Mouse (Mus musculus) stomach, adult 2 months (tissue): ENCODE data around the gene Fbxw7. TPM values are rescaled to one million over a fixed set of nuclear protein-coding genes. Genes with fewer than 3 reads are reported as not detected.

Source experiments
- polyA plus RNA-seq: library from polyadenylated mRNA; depleted of rRNA; stranded (reverse); fragments of >200 nt; gene quantifications from 2 replicates; pipeline ENCODE4 v1.2.3, GENCODE M21; 2012; rRNA removed

The Fbxw7 gene
- 1.0 and 1.5 TPM in 2 replicates for polyA plus RNA-seq

DNA sequence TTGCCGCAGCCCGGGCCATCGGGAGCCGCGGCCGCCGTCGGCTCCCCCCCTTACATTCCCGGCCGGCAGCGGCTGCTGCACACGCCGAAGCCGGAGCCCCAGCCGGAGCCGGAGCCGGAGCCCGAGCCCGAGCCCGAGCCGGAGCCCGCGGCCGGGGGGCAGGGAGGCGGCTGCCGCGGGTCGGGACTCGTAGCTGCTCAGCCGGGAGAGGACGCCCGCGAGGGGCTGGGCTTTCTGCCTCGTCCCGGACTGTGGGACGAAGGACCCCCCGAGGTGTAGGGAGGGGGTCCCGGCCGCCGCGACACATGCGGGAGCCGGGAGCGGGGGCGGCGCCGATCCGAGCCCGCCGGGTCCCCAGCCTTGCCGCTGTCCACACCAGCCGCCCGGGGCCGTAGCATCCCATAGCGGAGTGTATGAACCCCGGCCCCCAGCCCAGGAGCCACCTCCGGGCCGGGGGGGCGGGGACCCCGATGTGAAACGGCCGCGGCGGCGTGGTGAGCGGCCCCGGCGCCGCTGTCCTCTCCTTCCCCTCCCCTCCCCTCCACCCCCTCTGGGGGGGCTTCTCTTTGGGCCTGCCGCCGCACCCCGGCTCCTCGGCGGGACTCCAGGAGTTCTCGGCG, at the start of gene Fbxw7:
Gene Fbxw7 (plus strand): TSS at position 507 of the 620 bp plus-strand sequence.

Other genes with a start within 250 kb of the Fbxw7 start
- gene Arfip1, start 232.6 kb upstream of the Fbxw7 start, polyA plus RNA-seq = 4.0 and 5.0 TPM in 2 replicates
- not detected in 2 replicates for gene Tigd4, start 221.7 kb upstream of the Fbxw7 start, polyA plus RNA-seq
- 1.8 and 3.1 TPM in 2 replicates for gene Tmem154, start 149.1 kb upstream of the Fbxw7 start, polyA plus RNA-seq